Mouse (Mus musculus): ENCODE measurements around the gene Aldh5a1.

DNA sequence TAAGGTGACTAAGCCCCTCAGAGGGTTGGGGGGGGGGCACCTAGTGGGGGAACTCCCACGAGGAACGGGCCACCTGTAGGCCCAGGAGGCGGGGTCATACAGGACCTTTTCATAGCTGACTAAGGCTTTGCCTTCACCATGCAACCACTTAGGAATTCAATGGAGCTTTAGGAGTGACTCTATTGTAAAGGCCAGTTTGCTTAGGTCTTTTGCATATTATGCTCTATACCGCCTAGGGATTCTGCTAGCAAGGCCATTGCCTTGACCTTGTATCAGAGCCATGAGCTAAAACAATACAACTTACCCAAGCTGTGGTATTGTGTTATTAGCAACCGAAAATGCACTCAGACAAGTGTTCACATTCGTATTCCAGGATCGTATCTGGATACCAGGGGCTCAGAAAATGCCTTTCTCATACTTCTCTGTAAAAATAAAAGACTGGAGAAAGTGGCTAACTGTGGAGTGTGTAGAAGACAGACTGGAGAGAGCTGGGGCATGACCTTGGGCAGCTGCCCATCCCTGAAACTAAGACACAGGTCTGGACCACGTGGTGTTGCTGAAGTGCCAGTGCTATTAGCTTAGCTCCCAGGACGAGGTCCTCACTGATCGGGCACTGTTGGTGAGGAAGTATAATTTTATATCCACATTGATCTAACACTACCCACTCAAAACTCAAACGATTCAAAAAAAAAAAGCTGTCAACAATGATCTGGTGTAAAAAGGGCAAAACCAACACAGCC lies 30.5 kb downstream of the Aldh5a1 start:
- no peak for TF ChIP-seq MYOD1 (IDR thresholded peaks at IDR 0.05; ENCODE audit: control insufficient read depth, insufficient read length, low read depth)
- TF ChIP-seq MYOG (IDR thresholded peaks at IDR 0.05; ENCODE audit: control insufficient read depth, extremely low read depth, insufficient read length), result no peak

Data from C2C12 (cell line).